Mouse (Mus musculus): ENCODE data around the gene Ugt1a6b. TPM values are rescaled to one million over a fixed set of nuclear protein-coding genes. Genes with fewer than 3 reads are reported as not detected.
A peak's percentile ranks its signal among the peaks of the same experiment; 100 is the strongest.
"Not testable (repeated sequence)": the region's sequence is repeated elsewhere in the genome, so short reads cannot be mapped to it uniquely, and the experiment has no call there.

Gene Ugt1a6b
- polyA plus RNA-seq, 1 experiment from 2014 or later = 0.49 TPM

GRCm38 (mm10) chr1:88134457-88135011, 31.5 kb downstream of the Ugt1a6b start, which contains the start of gene Ugt1a6a:
Ugt1a6a (plus strand) TSS chr1:88134809.
- H3K4me1 ChIP-seq (ENCODE audit: control insufficient read depth, insufficient read depth, low read length) = peaks cover 11% of the 10 kb centered on the region; the same call in 1 of the 2 replicates
- H3K27me3 ChIP-seq (replicated peaks; ENCODE audit: control insufficient read depth, insufficient read depth, low read length); H3K4me3 ChIP-seq (ENCODE audit: low read length); H3K9me3 ChIP-seq (ENCODE audit: control insufficient read depth, low read length); H3K36me3 ChIP-seq (ENCODE audit: control insufficient read depth, insufficient read depth, low read length); H3K9ac ChIP-seq (ENCODE audit: low read depth, low read length); H3K4me2 ChIP-seq (ENCODE audit: low read depth, low read length): not testable (repeated sequence)
- peak; percentile 41 for ATAC-seq
- peak within 1 kb of the TSS; percentile 5 for H3K27ac ChIP-seq (ENCODE audit: low read length)
- 34% methylated on average over 5 of the region's 5 CpGs for WGBS

GRCm38 (mm10) chr1:88135229-88135904, 32.3 kb downstream of the Ugt1a6b start:
- H3K4me3 ChIP-seq (ENCODE audit: low read length); H3K27ac ChIP-seq (ENCODE audit: low read length); H3K9ac ChIP-seq (ENCODE audit: low read depth, low read length); H3K36me3 ChIP-seq (ENCODE audit: control insufficient read depth, insufficient read depth, low read length); H3K27me3 ChIP-seq (replicated peaks; ENCODE audit: control insufficient read depth, insufficient read depth, low read length); ATAC-seq; H3K9me3 ChIP-seq (ENCODE audit: control insufficient read depth, low read length); H3K4me2 ChIP-seq (ENCODE audit: low read depth, low read length): not testable (repeated sequence)
- 86% methylated on average over 5 of the region's 6 CpGs for WGBS
- H3K4me1 ChIP-seq (ENCODE audit: control insufficient read depth, insufficient read depth, low read length) = peaks cover 11% of the 10 kb centered on the region; the same call in 1 of the 2 replicates

- Histone ChIP-seq H3K9ac (ENCODE audit: low read depth, low read length) (no peak overlapping the region), H3K27ac (ENCODE audit: low read length) (no peak overlapping the region), H3K27me3 (replicated peaks; ENCODE audit: control insufficient read depth, insufficient read depth, low read length) (no peaks in the 10 kb centered on the region), H3K4me2 (ENCODE audit: low read depth, low read length) (no peak overlapping the region), H3K4me3 (ENCODE audit: low read length) (no peak overlapping the region), H3K4me1 (ENCODE audit: control insufficient read depth, insufficient read depth, low read length) (peaks cover 11% of the 10 kb centered on the region; the same call in 1 of the 2 replicates), H3K36me3 (ENCODE audit: control insufficient read depth, insufficient read depth, low read length) (no peaks in the 10 kb centered on the region), H3K9me3 (ENCODE audit: control insufficient read depth, low read length) (no peaks in the 10 kb centered on the region)
- ATAC-seq = no peak
- 69% methylated on average over 2 of the region's 2 CpGs for WGBS
Measured at GRCm38 (mm10) chr1:88136646-88137045, 33.6 kb downstream of the Ugt1a6b start.

- Histone ChIP-seq H3K4me3 (ENCODE audit: low read length) (no peak overlapping the region), H3K36me3 (ENCODE audit: control insufficient read depth, insufficient read depth, low read length) (no peaks in the 10 kb centered on the region), H3K4me1 (ENCODE audit: control insufficient read depth, insufficient read depth, low read length) (peaks cover 11% of the 10 kb centered on the region; the same call in 1 of the 2 replicates), H3K27ac (ENCODE audit: low read length) (no peak overlapping the region), H3K9me3 (ENCODE audit: control insufficient read depth, low read length) (no peaks in the 10 kb centered on the region), H3K27me3 (replicated peaks; ENCODE audit: control insufficient read depth, insufficient read depth, low read length) (no peaks in the 10 kb centered on the region), H3K4me2 (ENCODE audit: low read depth, low read length) (no peak overlapping the region), H3K9ac (ENCODE audit: low read depth, low read length) (no peak overlapping the region)
- WGBS = 69% methylated on average over 3 of the region's 3 CpGs
- no peak for ATAC-seq
Measured at GRCm38 (mm10) chr1:88137264-88137663, 34.2 kb downstream of the Ugt1a6b start.

- no peak overlapping the region for H3K4me2 ChIP-seq (ENCODE audit: low read depth, low read length)
- no peaks in the 10 kb centered on the region for H3K36me3 ChIP-seq (ENCODE audit: control insufficient read depth, insufficient read depth, low read length)
- peaks cover 11% of the 10 kb centered on the region; the same call in 1 of the 2 replicates for H3K4me1 ChIP-seq (ENCODE audit: control insufficient read depth, insufficient read depth, low read length)
- no peaks in the 10 kb centered on the region for H3K27me3 ChIP-seq (replicated peaks; ENCODE audit: control insufficient read depth, insufficient read depth, low read length)
- H3K9me3 ChIP-seq (ENCODE audit: control insufficient read depth, low read length) = no peaks in the 10 kb centered on the region
- H3K9ac ChIP-seq (ENCODE audit: low read depth, low read length) = no peak overlapping the region
- no peak overlapping the region for H3K4me3 ChIP-seq (ENCODE audit: low read length)
- peak; percentile 60 for ATAC-seq
- 68% methylated on average over 1 of the region's 1 CpGs for WGBS
- no peak overlapping the region for H3K27ac ChIP-seq (ENCODE audit: low read length)
Measured at GRCm38 (mm10) chr1:88138145-88138544, 35.1 kb downstream of the Ugt1a6b start.

GRCm38 (mm10) chr1:88140492-88140891, 37.4 kb downstream of the Ugt1a6b start:
- not testable (repeated sequence) for H3K27ac ChIP-seq (ENCODE audit: low read length); H3K36me3 ChIP-seq (ENCODE audit: control insufficient read depth, insufficient read depth, low read length); H3K9me3 ChIP-seq (ENCODE audit: control insufficient read depth, low read length); H3K4me1 ChIP-seq (ENCODE audit: control insufficient read depth, insufficient read depth, low read length); H3K4me2 ChIP-seq (ENCODE audit: low read depth, low read length); H3K9ac ChIP-seq (ENCODE audit: low read depth, low read length); H3K4me3 ChIP-seq (ENCODE audit: low read length); H3K27me3 ChIP-seq (replicated peaks; ENCODE audit: control insufficient read depth, insufficient read depth, low read length)
- ATAC-seq = peak; percentile 82
- 33% methylated on average over 1 of the region's 1 CpGs for WGBS

- not testable (repeated sequence) for H3K9ac ChIP-seq (ENCODE audit: low read depth, low read length); H3K9me3 ChIP-seq (ENCODE audit: control insufficient read depth, low read length); H3K27me3 ChIP-seq (replicated peaks; ENCODE audit: control insufficient read depth, insufficient read depth, low read length); H3K4me2 ChIP-seq (ENCODE audit: low read depth, low read length); H3K36me3 ChIP-seq (ENCODE audit: control insufficient read depth, insufficient read depth, low read length); H3K27ac ChIP-seq (ENCODE audit: low read length); H3K4me3 ChIP-seq (ENCODE audit: low read length); H3K4me1 ChIP-seq (ENCODE audit: control insufficient read depth, insufficient read depth, low read length)
- WGBS = 0% methylated on average over 5 of the region's 5 CpGs
- peak; percentile 36 for ATAC-seq
Measured at GRCm38 (mm10) chr1:88143966-88144675, 41.1 kb downstream of the Ugt1a6b start.

DNA sequence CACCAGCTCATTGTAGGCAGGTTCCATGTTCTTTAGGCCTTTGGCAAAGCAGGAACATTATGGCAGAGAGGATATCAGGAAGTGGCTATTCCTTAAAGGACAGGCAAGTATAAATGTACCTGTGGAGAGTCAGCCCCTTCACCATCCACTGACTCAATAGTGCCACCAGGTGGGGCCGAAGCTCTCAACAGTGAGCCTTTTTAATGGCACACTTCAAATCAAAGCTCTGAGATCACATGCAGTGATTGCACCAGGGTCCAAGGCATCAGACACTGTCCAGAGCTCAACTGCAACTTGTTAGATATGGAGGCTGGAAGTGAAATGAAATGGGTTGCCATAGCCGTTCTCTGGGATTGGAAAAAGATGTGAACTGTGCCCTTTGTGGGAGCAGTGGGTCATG, 42.2 kb downstream of the Ugt1a6b start:
- H3K4me2 ChIP-seq (ENCODE audit: low read depth, low read length); ATAC-seq; H3K4me1 ChIP-seq (ENCODE audit: control insufficient read depth, insufficient read depth, low read length); H3K27ac ChIP-seq (ENCODE audit: low read length); H3K36me3 ChIP-seq (ENCODE audit: control insufficient read depth, insufficient read depth, low read length); H3K9me3 ChIP-seq (ENCODE audit: control insufficient read depth, low read length); H3K27me3 ChIP-seq (replicated peaks; ENCODE audit: control insufficient read depth, insufficient read depth, low read length); H3K4me3 ChIP-seq (ENCODE audit: low read length); H3K9ac ChIP-seq (ENCODE audit: low read depth, low read length): not testable (repeated sequence)
- WGBS = 59% methylated on average over 2 of the region's 2 CpGs

GRCm38 (mm10) chr1:88150133-88150532, 47.1 kb downstream of the Ugt1a6b start:
- not testable (repeated sequence) for H3K4me3 ChIP-seq (ENCODE audit: low read length); H3K27me3 ChIP-seq (replicated peaks; ENCODE audit: control insufficient read depth, insufficient read depth, low read length); H3K4me1 ChIP-seq (ENCODE audit: control insufficient read depth, insufficient read depth, low read length); H3K27ac ChIP-seq (ENCODE audit: low read length); H3K9ac ChIP-seq (ENCODE audit: low read depth, low read length); H3K36me3 ChIP-seq (ENCODE audit: control insufficient read depth, insufficient read depth, low read length); H3K4me2 ChIP-seq (ENCODE audit: low read depth, low read length); H3K9me3 ChIP-seq (ENCODE audit: control insufficient read depth, low read length)
- 75% methylated on average over 2 of the region's 2 CpGs for WGBS
- 0 out of 2 replicates have a peak, but pooled peaks have one; percentile 59 for ATAC-seq

Data from intestine, embryonic 16.5 days (tissue).